Mouse (Mus musculus) CD4-positive, CD25-positive, alpha-beta regulatory T cell (primary cell): Measurements from ENCODE around the gene Duxbl2. TPM values are rescaled to one million over a fixed set of nuclear protein-coding genes. Genes with fewer than 3 reads are reported as not detected.

Experiments used
- polyA plus RNA-seq: library from polyadenylated mRNA; unstranded; fragments of 100-300 nt; shearing (Covaris generic); gene quantifications from one replicate; pipeline ENCODE4 v1.2.1, GENCODE M21; 2017

Duxbl2 gene
- polyA plus RNA-seq: not detected

DNA sequence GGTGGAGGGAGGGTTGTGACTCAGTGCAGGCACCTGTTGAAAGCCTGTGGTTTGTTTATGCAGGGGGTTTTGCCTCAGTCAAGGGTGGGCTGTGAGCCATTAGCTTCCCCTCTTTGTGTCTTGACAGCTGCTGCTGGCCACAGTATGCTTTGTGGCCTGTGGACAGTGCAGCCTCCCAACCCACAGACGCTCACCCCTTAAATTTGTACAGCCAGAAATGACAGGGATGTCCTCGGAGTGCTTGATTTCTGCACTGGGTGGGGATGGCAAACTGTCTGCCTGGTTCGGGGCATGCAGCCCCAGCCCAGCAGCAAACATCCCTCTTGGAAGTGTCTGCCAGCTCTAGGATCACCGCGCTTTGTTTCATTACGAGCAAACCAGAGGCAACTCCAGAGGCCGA lies at the start of gene Duxbl2:
Gene Duxbl2, plus strand, starts transcription at position 200 of the 400 bp plus-strand sequence.

DNA sequence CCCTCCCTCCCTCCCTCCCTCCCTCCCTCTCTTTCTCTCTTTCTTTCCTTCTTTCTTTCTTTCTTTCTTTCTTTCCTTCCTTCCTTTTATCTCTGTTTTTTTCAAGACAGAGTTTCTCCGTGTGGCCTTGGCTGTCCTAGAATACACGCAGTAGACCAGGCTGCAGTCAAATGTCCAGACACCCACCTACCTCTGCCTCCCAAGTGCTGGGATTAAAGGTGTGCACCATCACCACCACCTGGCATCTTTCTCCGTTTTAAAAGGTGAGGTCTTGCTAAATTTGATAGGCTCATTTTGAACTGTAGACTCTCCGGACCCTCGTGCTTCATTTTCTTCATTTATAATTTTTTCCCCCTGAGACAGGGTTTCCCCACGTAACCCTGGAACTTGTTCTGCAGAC lies 36.9 kb upstream of the Duxbl2 start, which contains the start of gene Cphx2:
Gene Cphx2, plus strand, starts transcription at position 301 of the 400 bp plus-strand sequence.

GRCm38 (mm10) chr14:26081997-26082396 lies 36.2 kb upstream of the Duxbl2 start, which contains the start of gene Cphx3:
Gene Cphx3 (plus strand): TSS chr14:26082297.

Other genes with a start within 250 kb of the Duxbl2 start
- gene Plac9a, start 215.2 kb upstream of the Duxbl2 start, polyA plus RNA-seq: not detected
- gene Tmem254a, start 190.7 kb upstream of the Duxbl2 start, polyA plus RNA-seq: 13.3 TPM
- gene Cphx1, start 180.0 kb upstream of the Duxbl2 start, polyA plus RNA-seq: not detected
- gene Duxbl1, start 139.8 kb upstream of the Duxbl2 start, polyA plus RNA-seq: 0.23 TPM
- gene Gm9780, start 75.6 kb upstream of the Duxbl2 start, polyA plus RNA-seq: not detected
- gene Tmem254c, start 51.0 kb upstream of the Duxbl2 start, polyA plus RNA-seq: 189 TPM
- gene Cphx2, start 36.8 kb upstream of the Duxbl2 start, polyA plus RNA-seq: not detected
- gene Cphx3, start 36.1 kb upstream of the Duxbl2 start, polyA plus RNA-seq: not detected
- gene Plac9b, start 64.1 kb downstream of the Duxbl2 start, polyA plus RNA-seq: 0.29 TPM
- gene Tmem254b, start 88.7 kb downstream of the Duxbl2 start, polyA plus RNA-seq: 60.8 TPM
- not detected for gene Duxbl3, start 139.6 kb downstream of the Duxbl2 start, polyA plus RNA-seq